Mouse (Mus musculus) regulatory T cell (primary cell): ENCODE data around the gene Grik4.

Experiments used
- in situ Hi-C: fragments of 300-600 bp; cut with MboI, MseI; formaldehyde crosslinking; loops from one replicate; pipeline ENCODE4 v1.15.1; 2025; ENCODE audit warnings: high pct_unique_total_duplicates

Gene Grik4

DNA sequence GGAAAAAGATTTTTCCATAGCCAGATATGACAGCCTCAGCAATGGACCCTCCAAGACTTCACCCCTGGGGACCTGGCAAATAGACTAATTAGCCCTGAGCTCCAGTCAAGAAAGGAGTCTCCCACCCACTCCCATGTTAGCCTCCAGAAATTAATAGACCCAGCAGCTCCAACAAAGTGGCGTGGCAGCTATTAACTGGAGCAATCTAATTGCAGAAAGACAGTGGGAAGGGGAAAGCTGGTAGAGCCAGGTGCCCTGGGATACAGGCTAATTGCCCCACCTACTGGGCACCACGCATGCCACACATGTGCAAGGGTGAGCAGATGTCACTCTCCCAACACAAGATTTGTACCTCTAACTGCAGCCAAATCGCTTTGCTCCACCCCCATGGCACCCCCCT lies 342.8 kb downstream of the Grik4 start:
- in situ Hi-C loops: no loop called here

GRCm38 (mm10) chr9:42597525-42597924 lies 346.8 kb downstream of the Grik4 start:
- in situ Hi-C loops: no loop called here

GRCm38 (mm10) chr9:42578511-42578910 lies 365.8 kb downstream of the Grik4 start:
- in situ Hi-C loops: no loop called here

DNA sequence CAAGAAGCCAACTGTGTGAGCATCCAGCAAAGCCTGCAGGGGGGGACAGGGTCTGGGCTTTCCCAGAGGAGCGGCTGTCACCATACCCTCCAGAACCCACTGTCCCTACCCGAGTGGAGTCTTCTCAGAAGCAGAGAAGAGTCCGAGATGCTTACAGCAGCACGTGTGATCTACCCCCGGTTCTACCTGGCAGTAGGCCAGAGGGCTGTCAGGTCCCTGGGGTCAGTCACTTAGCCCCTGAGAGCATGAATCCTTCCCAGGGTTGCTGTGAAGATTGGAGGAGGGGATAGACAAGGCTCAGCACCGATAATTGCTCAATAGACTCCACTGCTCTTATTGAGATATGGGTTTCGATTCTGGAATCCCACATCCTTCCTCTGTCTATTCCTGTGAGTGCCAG lies 366.2 kb downstream of the Grik4 start:
- in situ Hi-C loops: no loop called here

GRCm38 (mm10) chr9:42573616-42574350 lies 370.5 kb downstream of the Grik4 start:
- in situ Hi-C loops: no loop called here

DNA sequence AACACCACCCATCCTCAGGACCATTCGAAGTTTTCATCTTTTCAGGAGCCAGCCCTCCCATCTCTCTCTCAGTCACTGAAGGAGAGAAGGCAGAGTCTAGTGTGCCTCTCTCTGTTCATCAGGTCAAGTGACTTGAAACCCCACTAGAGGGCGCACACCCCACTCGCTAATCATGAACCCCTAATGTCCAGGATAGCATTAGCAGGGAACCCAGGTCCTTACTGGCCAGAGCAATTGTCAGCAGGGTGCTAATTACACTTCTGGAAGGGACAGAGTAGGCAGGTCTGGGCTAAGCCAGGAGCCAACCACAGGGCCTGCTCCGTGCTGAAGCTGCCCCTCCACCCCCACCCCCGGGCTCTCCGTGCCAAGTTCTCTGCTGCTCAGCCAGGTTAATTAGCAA lies 371.1 kb downstream of the Grik4 start:
- in situ Hi-C loops: no loop called here

GRCm38 (mm10) chr9:42565921-42566320 lies 378.4 kb downstream of the Grik4 start:
- in situ Hi-C loops: no loop called here

DNA sequence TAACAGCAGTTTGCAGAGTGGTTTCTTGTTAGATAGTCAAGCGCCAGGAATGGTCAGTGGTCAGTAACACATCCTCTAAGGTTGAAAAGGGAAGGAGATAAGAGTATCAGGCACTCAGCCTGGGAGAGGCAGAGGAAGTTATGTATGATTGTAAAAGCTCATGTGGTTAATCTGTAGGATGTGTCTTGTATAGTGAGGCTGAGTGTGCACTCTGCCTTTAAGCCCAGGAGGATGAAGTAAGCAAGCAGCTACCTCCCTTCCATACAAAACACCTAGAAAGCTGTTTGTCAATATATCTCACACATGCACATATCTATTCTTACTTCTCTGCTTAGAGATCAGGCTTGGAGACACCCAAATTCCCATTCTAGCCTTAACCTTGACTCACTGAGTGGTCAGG lies 389.1 kb downstream of the Grik4 start:
- in situ Hi-C loops: no loop called here

- in situ Hi-C loops: no loop called here
Observed at GRCm38 (mm10) chr9:42550116-42550515, 394.2 kb downstream of the Grik4 start.

- in situ Hi-C loops: loop anchor here (5.0 kb wide), 1 partner anchor 393 kb away; the partner anchor contains the start of gene Grik4
Observed at GRCm38 (mm10) chr9:42548981-42549380, 395.3 kb downstream of the Grik4 start.

DNA sequence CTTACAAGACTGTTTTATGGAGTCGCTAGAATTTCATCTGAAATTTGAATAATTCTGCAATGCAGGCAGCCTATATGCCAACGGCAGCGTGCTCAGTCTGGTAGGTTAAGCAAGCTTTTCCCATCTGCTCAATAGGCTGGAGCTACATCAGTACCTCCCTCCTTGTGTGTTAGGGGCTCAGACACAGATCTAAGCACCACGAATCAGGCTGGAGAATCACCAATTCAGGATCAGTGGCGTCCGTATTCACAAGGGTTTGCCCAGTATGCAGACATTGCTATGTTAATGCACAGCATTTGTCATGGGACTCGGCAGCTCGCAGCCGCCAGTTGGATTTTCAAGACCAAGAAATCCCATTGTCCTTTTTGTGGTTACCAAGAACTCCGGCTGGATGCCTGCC lies 399.8 kb downstream of the Grik4 start:
- in situ Hi-C loops: loop anchor here (5.0 kb wide), 1 partner anchor 93 kb away; no protein-coding TSS in a partner anchor

GRCm38 (mm10) chr9:42533491-42533890 lies 410.8 kb downstream of the Grik4 start:
- in situ Hi-C loops: no loop called here

GRCm38 (mm10) chr9:42533041-42533440 lies 411.3 kb downstream of the Grik4 start:
- in situ Hi-C loops: no loop called here

DNA sequence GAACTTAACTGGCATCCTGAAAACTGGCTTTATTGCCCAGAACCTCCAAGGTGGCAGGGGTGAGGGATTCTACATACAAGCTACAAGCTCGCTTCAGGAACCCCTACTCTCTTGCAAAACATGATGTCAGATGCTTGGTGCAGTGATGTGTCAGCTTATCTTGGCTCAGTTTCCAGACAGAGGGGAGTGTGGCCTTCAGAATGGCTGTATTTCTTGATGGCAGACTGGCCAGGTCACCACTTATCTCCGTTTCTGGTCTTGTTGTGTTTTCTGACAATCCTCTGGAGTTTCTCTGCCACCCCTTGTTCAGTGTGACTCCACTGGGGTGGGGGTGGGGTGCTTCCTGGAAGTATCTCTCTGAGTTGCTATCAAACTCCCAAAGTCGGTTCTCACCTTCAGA lies 412.3 kb downstream of the Grik4 start:
- in situ Hi-C loops: no loop called here

DNA sequence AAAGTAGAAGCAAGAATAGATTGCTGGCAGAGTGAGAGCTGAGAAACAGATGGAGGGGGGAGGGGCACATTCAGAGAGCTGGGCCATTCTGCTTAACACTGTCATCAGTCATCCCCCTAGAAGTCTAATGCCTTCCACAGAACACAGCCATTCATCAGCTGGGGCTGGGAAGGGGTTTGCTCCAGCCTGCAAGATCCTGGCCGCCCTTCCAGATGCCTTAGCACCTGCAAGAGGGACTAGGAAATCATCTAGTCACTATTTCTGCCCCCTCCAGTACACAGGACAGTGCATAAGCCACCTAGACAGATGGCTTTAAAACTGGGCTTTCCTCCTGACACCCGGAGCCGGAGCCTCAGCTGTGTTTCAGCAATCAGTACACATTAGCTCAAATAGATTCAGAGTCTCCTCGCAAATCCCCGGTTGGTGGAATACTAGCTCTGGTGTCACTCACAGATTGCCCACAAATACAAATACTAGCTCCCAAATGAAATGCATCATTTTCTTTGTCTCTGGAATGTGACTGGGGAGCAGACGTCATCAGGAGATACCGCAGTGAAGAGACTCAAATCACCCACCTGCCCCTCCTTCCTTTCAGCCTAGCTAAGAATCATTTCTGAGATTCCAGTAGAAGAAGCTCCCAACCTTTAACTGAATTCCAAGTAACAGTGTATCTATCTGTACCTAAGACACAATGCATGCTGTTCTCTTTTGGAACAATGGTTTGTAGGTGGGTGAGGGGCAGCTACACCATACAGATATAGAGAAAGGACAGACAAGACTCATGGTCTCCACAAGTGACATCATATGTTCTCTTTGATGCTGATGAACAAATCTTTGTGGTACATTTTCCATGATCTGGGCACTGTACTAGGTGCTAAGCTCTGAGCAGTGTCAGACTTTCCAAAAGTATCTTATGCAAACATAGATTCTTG lies 413.8 kb downstream of the Grik4 start:
- in situ Hi-C loops: no loop called here

- in situ Hi-C loops: no loop called here
Observed at GRCm38 (mm10) chr9:42520587-42521084, 423.7 kb downstream of the Grik4 start.

DNA sequence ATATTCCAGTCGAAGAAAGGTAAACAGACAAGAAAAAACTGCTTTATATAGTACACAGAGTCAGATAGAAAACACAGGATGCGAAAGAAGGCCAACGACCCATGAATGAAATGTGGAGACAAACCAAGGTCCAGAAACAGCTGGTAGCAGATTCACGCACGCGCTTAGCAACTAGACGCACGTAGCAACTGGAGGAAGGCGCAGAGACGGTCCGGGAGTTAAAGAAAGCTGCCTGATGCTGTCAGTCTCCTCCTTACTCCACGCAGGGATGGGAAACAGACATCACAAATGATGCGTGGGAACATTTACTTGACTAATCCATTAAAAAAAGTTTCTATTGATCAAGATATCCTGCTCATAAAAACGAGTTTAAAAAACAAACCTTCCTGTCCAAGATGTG lies 426.1 kb downstream of the Grik4 start:
- in situ Hi-C loops: no loop called here

- in situ Hi-C loops: no loop called here
Observed at GRCm38 (mm10) chr9:42513159-42513558, 431.1 kb downstream of the Grik4 start.

DNA sequence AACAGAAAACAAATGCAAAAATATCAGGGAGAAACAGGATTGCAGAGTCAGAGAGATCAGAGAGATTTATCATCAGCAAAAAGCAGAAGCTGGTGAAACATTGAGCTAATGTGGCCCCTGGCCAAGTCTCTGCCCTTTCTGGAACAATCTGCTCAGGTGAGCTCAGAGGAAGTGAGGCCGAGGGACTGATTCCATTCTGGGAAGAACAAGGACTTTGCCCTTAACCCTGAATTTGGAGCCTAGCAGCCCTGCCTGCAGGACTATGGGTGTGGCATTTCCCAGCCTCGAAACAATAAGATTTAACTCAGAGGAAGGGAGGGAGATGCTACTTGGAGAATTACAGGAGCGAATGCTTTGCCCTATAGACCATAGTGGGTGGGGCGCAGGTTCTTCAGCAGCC lies 432.0 kb downstream of the Grik4 start:
- in situ Hi-C loops: no loop called here

GRCm38 (mm10) chr9:42508235-42508634 lies 436.1 kb downstream of the Grik4 start:
- in situ Hi-C loops: no loop called here

- in situ Hi-C loops: no loop called here
Observed at GRCm38 (mm10) chr9:42507709-42508108, 436.6 kb downstream of the Grik4 start, which contains the start of gene Tbcel. Tbcel (minus strand) TSS chr9:42507809.

DNA sequence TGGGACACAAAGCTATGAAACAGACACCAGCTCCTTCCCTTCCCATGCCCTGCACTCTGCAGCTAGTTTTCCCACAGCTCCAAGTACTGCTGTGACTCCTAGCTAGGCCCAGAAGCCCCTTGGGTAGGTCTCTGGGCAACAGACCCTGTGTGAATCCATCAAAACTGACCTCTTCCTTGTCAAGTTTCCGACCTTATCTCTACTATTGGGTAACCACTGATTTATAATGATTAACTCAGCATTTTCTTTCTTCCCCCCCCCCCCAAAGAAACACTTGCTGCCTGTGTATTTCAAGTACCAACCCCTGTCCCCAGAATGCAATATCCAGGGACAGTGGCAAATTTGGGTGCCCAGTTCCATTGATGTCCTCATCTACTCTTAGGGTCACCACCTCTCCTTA lies 437.3 kb downstream of the Grik4 start:
- in situ Hi-C loops: no loop called here
